Mouse (Mus musculus): ENCODE measurements at regions not wholly inside any gene's neighbourhood (a gene's known extent, or its start where the extent isn't known, plus 50 kb on each side); places are given as distances from the start of the nearest gene placed in this dataset.
A peak's percentile ranks its signal among the peaks of the same experiment; 100 is the strongest.
"Not testable (repeated sequence)": the region's sequence is repeated elsewhere in the genome, so short reads cannot be mapped to it uniquely, and the experiment has no call there.

- H3K9ac ChIP-seq (replicated peaks); H3K27ac ChIP-seq (replicated peaks); ATAC-seq (replicated peaks); H3K27me3 ChIP-seq; H3K4me1 ChIP-seq; H3K4me3 ChIP-seq; H3K36me3 ChIP-seq; H3K4me2 ChIP-seq (replicated peaks); H3K9me3 ChIP-seq: not testable (repeated sequence)
These were observed 468.4 kb upstream of the Cdh12 start for GRCm38 (mm10) chr15:19980625-19981024.

GRCm38 (mm10) chr15:19985001-19985400 is 464.1 kb upstream of the Cdh12 start:
- H3K9me3 ChIP-seq; H3K27ac ChIP-seq (replicated peaks); H3K4me1 ChIP-seq; H3K4me3 ChIP-seq; ATAC-seq (replicated peaks); H3K4me2 ChIP-seq (replicated peaks); H3K9ac ChIP-seq (replicated peaks); H3K27me3 ChIP-seq; H3K36me3 ChIP-seq: not testable (repeated sequence)
- 18% methylated on average over 2 of the region's 2 CpGs for WGBS

- H3K27me3 ChIP-seq, result no peaks in the 10 kb centered on the region
- H3K9me3 ChIP-seq, result no peaks in the 10 kb centered on the region
- peak; percentile 57 for ATAC-seq (replicated peaks)
- H3K4me2 ChIP-seq (replicated peaks), result no peak overlapping the region
- H3K27ac ChIP-seq (replicated peaks), result no peak overlapping the region
- no peak overlapping the region for H3K9ac ChIP-seq (replicated peaks)
- H3K4me3 ChIP-seq, result no peak overlapping the region
- H3K4me1 ChIP-seq, result no peaks in the 10 kb centered on the region
- WGBS, result 35% methylated on average over 1 of the region's 1 CpGs
- H3K36me3 ChIP-seq, result no peaks in the 10 kb centered on the region
These were observed 417.3 kb upstream of the Cdh12 start for GRCm38 (mm10) chr15:20031772-20032171.

GRCm38 (mm10) chr15:20034382-20034781 is 414.7 kb upstream of the Cdh12 start:
- H3K36me3 ChIP-seq, result no peaks in the 10 kb centered on the region
- H3K9ac ChIP-seq (replicated peaks), result no peak overlapping the region
- no peak for ATAC-seq (replicated peaks)
- H3K4me2 ChIP-seq (replicated peaks), result no peak overlapping the region
- no peaks in the 10 kb centered on the region for H3K9me3 ChIP-seq
- no peak overlapping the region for H3K27ac ChIP-seq (replicated peaks)
- 0 out of 2 replicates have a peak, but pooled peaks cover 3% of the 10 kb centered on the region for H3K4me1 ChIP-seq
- H3K27me3 ChIP-seq, result no peaks in the 10 kb centered on the region
- no peak overlapping the region for H3K4me3 ChIP-seq
- WGBS, result 80% methylated on average over 2 of the region's 2 CpGs

GRCm38 (mm10) chr15:20038550-20039435 is 410.3 kb upstream of the Cdh12 start:
- ATAC-seq (replicated peaks), result peak; percentile 26; the same call in 1 of the 2 replicates
- Histone ChIP-seq H3K27ac (replicated peaks) (peak overlapping the region; percentile 31; the same call in 1 of the 2 replicates), H3K4me1 (0 out of 2 replicates have a peak, but pooled peaks cover 3% of the 10 kb centered on the region), H3K4me3 (no peak overlapping the region), H3K27me3 (no peaks in the 10 kb centered on the region), H3K36me3 (no peaks in the 10 kb centered on the region), H3K9me3 (no peaks in the 10 kb centered on the region), H3K4me2 (replicated peaks) (no peak overlapping the region), H3K9ac (replicated peaks) (no peak overlapping the region)
- WGBS, result 68% methylated on average over 2 of the region's 2 CpGs

GRCm38 (mm10) chr15:20040041-20040440 is 409.0 kb upstream of the Cdh12 start:
- WGBS, result 87% methylated on average over 2 of the region's 2 CpGs
- H3K27me3 ChIP-seq, result no peaks in the 10 kb centered on the region
- no peaks in the 10 kb centered on the region for H3K36me3 ChIP-seq
- no peak for ATAC-seq (replicated peaks)
- H3K27ac ChIP-seq (replicated peaks), result no peak overlapping the region
- H3K9ac ChIP-seq (replicated peaks), result no peak overlapping the region
- no peak overlapping the region for H3K4me2 ChIP-seq (replicated peaks)
- H3K4me1 ChIP-seq, result 0 out of 2 replicates have a peak, but pooled peaks cover 3% of the 10 kb centered on the region
- no peaks in the 10 kb centered on the region for H3K9me3 ChIP-seq
- no peak overlapping the region for H3K4me3 ChIP-seq

GRCm38 (mm10) chr15:20084958-20085357 is 364.1 kb upstream of the Cdh12 start:
- H3K9me3 ChIP-seq, result no peaks in the 10 kb centered on the region
- H3K4me2 ChIP-seq (replicated peaks), result no peak overlapping the region
- H3K36me3 ChIP-seq, result no peaks in the 10 kb centered on the region
- no peak overlapping the region for H3K9ac ChIP-seq (replicated peaks)
- no peak; the same call in 1 of the 2 replicates for ATAC-seq (replicated peaks)
- H3K27ac ChIP-seq (replicated peaks), result no peak overlapping the region
- H3K27me3 ChIP-seq, result no peaks in the 10 kb centered on the region
- no peak overlapping the region for H3K4me3 ChIP-seq
- H3K4me1 ChIP-seq, result no peaks in the 10 kb centered on the region
- WGBS, result 83% methylated on average over 2 of the region's 2 CpGs

GRCm38 (mm10) chr15:20089780-20090179 is 359.3 kb upstream of the Cdh12 start:
- Histone ChIP-seq H3K36me3 (no peaks in the 10 kb centered on the region), H3K27ac (replicated peaks) (no peak overlapping the region), H3K9ac (replicated peaks) (no peak overlapping the region), H3K4me1 (no peaks in the 10 kb centered on the region), H3K4me3 (no peak overlapping the region), H3K27me3 (no peaks in the 10 kb centered on the region), H3K9me3 (no peaks in the 10 kb centered on the region), H3K4me2 (replicated peaks) (no peak overlapping the region)
- ATAC-seq (replicated peaks), result peak; percentile 71; the same call in 1 of the 2 replicates

- Histone ChIP-seq H3K27ac (replicated peaks) (no peak overlapping the region), H3K36me3 (no peaks in the 10 kb centered on the region), H3K4me1 (no peaks in the 10 kb centered on the region), H3K4me2 (replicated peaks) (no peak overlapping the region), H3K27me3 (no peaks in the 10 kb centered on the region), H3K9me3 (no peaks in the 10 kb centered on the region), H3K4me3 (no peak overlapping the region), H3K9ac (replicated peaks) (no peak overlapping the region)
- 45% methylated on average over 3 of the region's 3 CpGs for WGBS
- no peak for ATAC-seq (replicated peaks)
These were observed 358.5 kb upstream of the Cdh12 start for GRCm38 (mm10) chr15:20090522-20090921.

GRCm38 (mm10) chr15:20095764-20096163 is 353.3 kb upstream of the Cdh12 start:
- Histone ChIP-seq H3K27me3 (no peaks in the 10 kb centered on the region), H3K4me2 (replicated peaks) (no peak overlapping the region), H3K4me3 (no peak overlapping the region), H3K4me1 (no peaks in the 10 kb centered on the region), H3K27ac (replicated peaks) (no peak overlapping the region), H3K36me3 (no peaks in the 10 kb centered on the region), H3K9ac (replicated peaks) (no peak overlapping the region), H3K9me3 (no peaks in the 10 kb centered on the region)
- 19% methylated on average over 1 of the region's 1 CpGs for WGBS
- no peak for ATAC-seq (replicated peaks)

- H3K4me1 ChIP-seq, result no peaks in the 10 kb centered on the region
- no peaks in the 10 kb centered on the region for H3K9me3 ChIP-seq
- H3K4me2 ChIP-seq (replicated peaks), result no peak overlapping the region
- H3K9ac ChIP-seq (replicated peaks), result no peak overlapping the region
- H3K27me3 ChIP-seq, result no peaks in the 10 kb centered on the region
- H3K36me3 ChIP-seq, result no peaks in the 10 kb centered on the region
- no peak for ATAC-seq (replicated peaks)
- H3K4me3 ChIP-seq, result no peak overlapping the region
- no peak overlapping the region for H3K27ac ChIP-seq (replicated peaks)
- WGBS, result 79% methylated on average over 2 of the region's 2 CpGs
These were observed 329.5 kb upstream of the Cdh12 start for GRCm38 (mm10) chr15:20119518-20119917.

- H3K27me3 ChIP-seq, result no peaks in the 10 kb centered on the region
- no peak overlapping the region for H3K9ac ChIP-seq (replicated peaks)
- no peaks in the 10 kb centered on the region for H3K36me3 ChIP-seq
- H3K4me3 ChIP-seq, result no peak overlapping the region
- no peaks in the 10 kb centered on the region for H3K9me3 ChIP-seq
- H3K27ac ChIP-seq (replicated peaks), result no peak overlapping the region
- no peak overlapping the region for H3K4me2 ChIP-seq (replicated peaks)
- no peaks in the 10 kb centered on the region for H3K4me1 ChIP-seq
- no peak for ATAC-seq (replicated peaks)
- 60% methylated on average over 3 of the region's 3 CpGs for WGBS
These were observed 325.5 kb upstream of the Cdh12 start for GRCm38 (mm10) chr15:20123586-20123985.
